Mouse (Mus musculus) cerebellum, adult 2 months (tissue): Measurements from ENCODE around the gene Sfmbt2.

Experiments used
- CTCF ChIP-seq: fragments of 200-500 bp; IDR thresholded peaks from 2 replicates; pipeline ENCODE4 v1.5.1; 2011; ENCODE audit warnings: low read depth, mild to moderate bottlenecking, control low read depth, low read length, moderate library complexity, borderline replicate concordance; ENCODE audit not compliant: insufficient read depth
- POLR2A ChIP-seq: fragments of 200-500 bp; IDR thresholded peaks from 2 replicates; pipeline ENCODE4 v1.6.1; 2011; ENCODE audit warnings: low read length, control low read depth, borderline replicate concordance; ENCODE audit not compliant: insufficient read depth

- TF ChIP-seq CTCF (no peak), POLR2A (no peak)
Observed at GRCm38 (mm10) chr2:10453577-10453976, 83.3 kb downstream of the Sfmbt2 start.
